Mouse (Mus musculus) adrenal gland, postnatal 14 days (tissue): ENCODE results near the gene Depdc1b. TPM values are rescaled to one million over a fixed set of nuclear protein-coding genes. Genes with fewer than 3 reads are reported as not detected.

Experiments
- DNase-seq: peaks from one replicate; pipeline ENCODE4 v3.0.0; 2021; ENCODE audit warnings: mixed read lengths
- total RNA-seq: library from RNA; stranded (reverse); gene quantifications from 2 replicates; pipeline ENCODE4 v1.2.3, GENCODE M21; 2021

Depdc1b gene
- total RNA-seq, 1 experiment from 2014 or later: 3.9 TPM

DNA sequence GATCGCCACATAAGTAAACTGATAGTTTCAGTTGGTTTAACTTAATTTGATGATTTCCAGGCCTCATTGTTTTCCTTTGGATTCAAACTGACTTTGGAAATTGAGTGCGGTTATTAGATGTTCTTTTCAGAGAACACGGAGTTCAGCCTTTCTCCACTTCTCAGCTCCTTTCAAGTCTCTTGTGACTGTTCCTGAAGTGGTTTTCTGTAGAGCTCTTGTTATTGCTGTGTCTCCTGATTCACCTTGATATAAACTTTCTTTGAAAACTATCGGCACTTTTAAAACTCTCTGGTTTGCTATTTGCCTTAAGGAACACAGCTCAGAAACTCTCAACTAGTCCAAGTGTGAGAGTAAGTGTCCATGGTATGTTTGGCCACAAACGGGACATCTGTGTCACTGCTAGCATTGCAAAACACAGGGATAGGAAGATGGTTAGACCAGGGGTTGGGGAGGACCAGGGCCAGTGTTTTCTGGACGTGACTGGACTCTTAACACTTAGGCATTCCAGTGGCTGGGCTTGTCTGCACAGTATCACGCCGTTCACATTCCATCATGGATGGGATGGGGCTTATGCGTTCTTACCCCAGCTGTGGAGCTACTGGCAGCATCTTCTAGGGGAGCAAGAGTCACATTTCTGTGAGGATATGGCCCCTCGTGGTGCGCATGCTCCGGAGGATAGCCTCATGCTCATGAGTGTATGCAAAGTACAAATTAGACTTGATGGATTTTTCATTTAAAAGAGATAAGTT lies 38.8 kb downstream of the Depdc1b start:
- no peak for DNase-seq

DNA sequence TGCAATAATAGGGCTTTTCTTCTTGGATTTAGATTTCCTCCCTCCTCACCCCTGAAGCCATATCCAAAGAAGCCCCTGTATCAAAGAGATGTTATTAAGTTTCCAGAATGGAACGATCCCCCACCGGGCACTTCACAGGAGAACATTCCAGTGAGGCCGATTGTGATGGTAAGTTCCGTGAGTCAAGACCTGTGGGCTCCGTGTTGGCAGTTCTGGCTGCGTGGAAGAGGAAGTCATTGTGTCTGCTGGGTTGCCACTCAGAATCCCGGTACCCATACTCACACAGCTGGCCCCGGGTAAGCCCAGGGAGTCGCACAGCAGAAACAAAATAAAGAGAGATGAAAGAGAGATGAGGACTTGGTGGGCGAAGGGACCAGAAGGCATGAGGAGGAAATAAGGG lies 41.2 kb downstream of the Depdc1b start:
- no peak for DNase-seq

DNA sequence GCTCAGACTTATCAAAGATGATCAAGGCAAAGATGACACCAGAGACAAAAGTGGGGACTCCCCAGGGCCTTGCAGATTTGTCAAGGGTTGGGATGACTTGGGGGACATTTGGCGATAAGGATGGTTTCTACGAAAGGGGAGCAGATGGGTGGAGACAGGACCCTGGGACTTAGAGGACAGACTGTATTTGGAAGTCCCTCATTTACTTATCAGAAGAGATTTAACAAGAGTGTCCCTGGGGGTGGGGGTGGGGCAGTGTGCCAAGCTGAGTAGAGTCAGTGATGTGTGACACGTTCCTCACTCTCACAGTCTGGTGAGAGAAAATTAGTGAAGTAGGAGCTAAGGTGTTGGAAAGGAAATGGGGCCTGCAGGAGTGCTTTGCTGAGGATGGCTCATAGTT lies 42.1 kb downstream of the Depdc1b start:
- no peak for DNase-seq

DNA sequence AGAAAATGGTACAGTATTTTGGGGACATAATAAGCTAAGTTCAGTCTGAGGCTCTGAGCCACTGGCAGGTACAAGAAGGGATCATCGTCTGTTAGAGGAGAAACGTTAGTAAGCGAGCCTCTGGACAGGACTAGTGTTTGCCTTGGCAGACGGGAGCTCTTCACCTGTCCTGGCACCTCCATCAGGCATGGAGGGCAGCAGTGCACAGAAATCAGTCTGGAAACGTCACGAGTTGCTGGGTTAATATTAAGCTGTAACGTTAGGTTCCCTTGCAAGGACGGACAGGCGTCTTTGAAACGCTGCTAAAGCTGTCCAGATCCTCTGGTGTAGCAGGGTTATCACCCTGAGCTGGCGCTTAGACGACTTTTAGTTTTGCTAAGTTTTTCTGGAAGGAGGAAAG lies 51.4 kb downstream of the Depdc1b start:
- DNase-seq: no peak

DNA sequence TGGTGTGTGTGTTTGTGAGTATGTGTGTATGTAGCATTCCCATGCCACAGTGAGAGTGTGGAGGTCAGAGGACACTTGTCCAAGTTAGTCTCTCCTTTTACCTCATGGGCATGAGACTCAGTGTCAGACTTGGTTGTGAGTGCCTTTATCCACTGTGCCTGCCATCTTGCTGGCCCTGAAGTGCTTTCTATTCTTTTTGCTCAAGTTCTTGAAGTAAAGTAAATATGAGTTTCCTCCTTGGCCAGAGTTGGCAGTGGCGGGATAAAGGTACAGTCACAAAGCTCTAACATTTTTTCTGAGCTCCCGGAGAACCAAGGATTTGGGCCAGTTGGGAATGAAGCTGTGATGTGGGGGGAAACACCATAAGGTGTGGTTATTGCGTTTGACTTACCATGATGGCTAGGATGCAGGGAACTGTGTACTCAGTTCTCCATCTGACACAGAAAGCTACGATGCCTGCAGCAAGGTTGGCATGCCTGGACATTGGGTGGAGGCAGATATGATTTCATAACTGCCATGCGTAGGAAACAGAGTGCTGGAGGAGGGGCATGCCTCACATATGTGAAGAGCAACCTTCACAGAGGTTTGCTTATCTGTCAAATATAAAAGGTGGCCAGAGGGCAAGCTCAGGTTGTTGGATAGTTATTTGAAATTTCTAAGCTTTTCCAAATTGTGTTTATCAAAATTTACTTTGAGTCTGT lies 54.3 kb downstream of the Depdc1b start:
- no peak for DNase-seq

DNA sequence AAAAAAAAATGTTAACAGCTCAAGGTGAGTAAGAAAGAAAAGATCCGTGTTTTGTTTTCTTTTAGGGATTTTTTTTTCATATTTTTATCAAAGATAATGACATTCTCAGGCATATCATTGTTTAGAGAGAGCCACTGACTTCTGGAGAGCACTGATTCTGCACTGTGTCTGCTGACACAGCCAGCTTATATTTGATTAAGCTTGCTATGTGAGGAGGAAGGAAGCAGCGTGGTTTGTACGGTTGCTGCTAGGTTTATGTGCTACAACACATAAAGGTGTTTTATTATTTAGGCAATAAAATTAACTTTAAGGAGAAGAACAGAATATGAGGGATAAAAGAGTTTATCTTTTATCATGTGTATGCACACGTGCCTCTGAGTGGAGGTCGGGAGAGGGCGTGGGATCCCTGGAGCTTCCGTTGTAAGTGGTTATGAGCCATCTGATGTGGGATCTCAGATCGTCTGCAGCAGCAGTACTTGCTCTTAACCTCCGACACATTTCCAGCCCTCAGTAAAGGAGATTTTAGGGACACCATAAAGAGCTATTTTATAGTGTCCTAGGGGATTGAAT lies 55.3 kb downstream of the Depdc1b start:
- no peak for DNase-seq

DNA sequence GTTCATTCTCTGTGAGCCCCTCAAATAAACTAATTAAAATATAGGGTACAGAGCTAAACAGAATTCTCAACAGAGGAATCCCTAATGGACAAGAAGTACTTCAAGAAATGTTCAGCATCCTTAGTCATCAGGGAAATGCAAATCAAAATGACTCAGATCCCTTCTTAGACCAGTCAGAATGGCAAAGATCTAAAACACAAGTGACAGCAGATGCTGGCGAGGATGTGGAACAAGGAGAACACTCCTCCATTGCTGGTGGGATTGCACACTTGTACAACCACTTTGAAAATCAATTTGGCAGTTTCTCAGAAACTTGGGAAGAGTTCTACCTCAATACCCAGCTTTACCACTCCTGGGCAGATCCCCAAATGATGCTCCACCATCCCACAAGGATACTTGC lies 57.1 kb downstream of the Depdc1b start:
- no peak for DNase-seq

DNA sequence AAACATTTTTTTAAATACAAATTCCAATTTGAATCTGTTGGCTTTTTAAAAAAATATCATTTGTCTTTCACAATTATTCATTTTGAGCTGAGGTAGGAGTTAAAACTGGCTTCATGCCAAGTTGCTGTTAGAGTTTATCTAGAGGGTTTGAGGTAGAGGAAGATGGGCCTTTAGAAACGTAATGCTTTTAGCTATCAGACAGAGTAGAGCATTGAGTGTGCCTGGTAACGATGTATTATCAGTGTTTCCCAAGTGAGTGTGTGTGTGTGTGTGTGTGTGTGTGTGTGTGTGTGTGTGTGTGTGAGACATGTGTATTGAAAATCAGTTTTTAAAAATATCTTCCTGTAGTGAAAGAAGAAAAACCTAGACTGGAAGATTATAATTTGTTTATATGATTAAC lies 60.5 kb downstream of the Depdc1b start:
- no peak for DNase-seq

DNA sequence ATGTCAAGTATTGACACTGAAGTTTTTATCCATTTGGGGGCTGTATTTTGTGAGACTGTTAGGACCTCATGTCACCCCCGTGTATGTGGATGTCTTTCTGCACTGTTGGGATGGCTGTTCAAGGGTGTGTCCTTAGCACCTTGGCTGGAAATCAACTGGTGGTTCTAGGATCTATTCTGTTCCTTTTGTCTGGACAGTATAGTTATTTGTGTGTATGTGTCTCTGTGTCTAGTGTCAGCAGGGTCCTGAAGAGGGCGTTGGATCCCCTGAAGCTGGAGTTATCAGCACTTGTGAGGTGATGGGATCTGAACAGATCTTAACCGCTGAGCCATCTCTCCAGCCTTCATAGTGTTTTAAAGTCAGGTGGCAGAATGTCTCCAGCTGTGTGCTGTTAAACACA lies 65.0 kb downstream of the Depdc1b start:
- no peak for DNase-seq

DNA sequence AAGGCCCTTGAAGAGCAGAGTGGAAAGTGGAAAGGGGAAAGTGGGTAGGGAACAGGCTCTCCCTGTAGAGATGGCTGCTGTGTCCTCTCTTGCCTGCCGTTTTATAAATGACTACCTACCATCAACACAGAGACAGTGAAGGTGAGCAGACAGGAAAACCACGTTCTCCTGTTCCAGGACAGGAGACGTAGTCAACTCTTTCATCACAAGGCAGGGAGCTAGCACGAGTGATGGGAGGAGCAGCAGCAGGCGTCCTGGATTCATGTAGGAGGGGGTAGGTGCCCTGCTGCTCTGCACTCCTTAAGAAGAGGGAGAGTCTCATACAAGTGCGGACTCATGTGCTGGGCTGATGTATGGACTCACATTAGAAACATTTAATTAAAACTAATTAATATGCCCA lies 66.9 kb downstream of the Depdc1b start:
- no peak for DNase-seq

DNA sequence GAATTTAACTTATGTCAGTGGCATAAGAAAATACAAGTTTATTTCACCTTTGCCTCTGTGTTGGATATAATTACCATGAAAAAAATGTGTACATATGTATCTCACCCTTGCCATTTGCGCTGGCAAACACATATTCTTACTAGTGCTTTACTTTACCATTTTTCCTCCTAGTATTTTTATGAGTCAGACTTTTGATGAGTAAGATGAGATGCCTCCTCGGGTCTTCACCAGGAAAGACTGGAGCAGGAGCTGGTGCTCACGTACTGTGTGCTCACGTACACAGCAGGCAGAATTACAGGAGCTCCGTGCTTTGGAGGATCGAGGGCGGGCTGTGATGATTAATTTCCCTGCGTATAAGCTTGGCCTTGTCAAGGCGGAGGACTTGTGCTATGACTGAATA lies 69.9 kb downstream of the Depdc1b start:
- DNase-seq: no peak

DNA sequence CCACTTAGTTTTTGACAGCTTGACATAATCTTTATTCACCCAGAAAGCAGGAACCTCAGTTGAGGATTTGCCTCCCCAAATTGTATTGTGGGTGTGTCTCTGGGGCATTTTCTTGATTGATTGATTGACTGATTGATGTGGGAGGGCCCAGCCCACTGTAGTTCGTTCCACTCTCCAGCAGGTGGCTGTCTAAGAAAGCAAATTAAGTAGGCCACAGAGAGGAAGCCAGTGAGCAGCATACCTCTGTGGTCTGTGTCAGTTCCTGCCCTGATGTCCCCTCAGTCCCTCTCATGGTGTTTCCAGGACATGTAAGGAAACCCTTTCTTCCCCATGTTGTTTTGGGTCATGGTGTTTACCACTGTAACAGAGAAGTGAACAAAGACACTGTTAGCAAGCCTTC lies 74.4 kb downstream of the Depdc1b start:
- peak; percentile 35 for DNase-seq

DNA sequence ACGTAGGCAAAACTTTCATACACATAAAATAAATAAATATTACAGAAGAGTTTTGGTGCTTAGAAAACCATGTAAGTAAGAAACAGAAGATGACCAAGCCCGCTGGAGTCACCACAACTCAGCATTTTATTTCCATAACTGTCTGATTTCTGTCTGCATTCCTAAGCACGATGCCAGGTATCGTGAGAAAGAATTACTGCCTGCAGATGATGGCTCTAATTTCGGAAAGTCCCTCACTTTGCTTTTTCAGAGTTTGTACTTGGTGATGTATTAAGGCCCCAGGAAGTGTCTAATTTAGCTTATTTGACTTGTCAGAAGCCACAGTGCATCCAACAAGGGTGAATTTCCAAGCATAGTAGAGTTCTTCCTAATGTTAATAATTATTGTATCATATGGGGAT lies 87.1 kb downstream of the Depdc1b start:
- DNase-seq: no peak

DNA sequence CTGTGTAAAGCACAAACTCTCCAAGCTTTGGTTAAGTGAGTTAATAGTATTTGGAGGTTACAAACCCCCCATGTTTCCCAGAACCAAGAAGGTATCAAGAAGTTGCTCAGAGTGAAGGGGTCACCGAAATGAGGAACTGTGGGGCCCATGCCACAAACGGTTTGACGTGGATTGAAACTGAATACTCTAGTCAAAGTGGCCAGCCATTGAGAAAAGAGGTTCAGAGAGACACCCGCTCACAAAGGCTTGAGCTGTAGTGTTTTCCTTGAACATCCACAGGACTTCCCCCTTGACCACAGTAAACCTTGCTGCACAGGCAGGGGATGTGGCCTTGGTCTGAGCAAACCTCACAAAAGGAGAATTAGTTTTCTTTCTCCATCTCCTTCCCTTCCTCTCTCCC lies 88.2 kb downstream of the Depdc1b start:
- no peak for DNase-seq

DNA sequence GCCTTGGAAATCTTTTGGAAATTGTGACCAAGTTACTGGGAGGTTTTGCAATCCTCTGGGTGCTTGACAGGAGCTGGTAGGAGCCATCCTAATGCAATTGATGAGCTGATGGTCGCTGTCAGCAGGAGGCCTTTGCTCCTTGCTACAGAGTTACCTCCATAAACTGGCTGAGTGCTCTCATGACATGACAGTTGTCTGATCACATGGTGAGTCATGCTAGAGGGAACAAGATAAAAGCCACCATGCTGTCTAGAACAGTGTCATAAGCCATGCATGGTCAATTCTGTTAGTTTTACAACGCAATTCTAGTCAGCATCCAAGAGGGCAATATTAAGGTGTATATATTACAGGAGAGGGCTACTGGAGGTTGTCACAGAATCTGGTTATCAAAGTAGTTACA lies 99.3 kb downstream of the Depdc1b start:
- DNase-seq: no peak

DNA sequence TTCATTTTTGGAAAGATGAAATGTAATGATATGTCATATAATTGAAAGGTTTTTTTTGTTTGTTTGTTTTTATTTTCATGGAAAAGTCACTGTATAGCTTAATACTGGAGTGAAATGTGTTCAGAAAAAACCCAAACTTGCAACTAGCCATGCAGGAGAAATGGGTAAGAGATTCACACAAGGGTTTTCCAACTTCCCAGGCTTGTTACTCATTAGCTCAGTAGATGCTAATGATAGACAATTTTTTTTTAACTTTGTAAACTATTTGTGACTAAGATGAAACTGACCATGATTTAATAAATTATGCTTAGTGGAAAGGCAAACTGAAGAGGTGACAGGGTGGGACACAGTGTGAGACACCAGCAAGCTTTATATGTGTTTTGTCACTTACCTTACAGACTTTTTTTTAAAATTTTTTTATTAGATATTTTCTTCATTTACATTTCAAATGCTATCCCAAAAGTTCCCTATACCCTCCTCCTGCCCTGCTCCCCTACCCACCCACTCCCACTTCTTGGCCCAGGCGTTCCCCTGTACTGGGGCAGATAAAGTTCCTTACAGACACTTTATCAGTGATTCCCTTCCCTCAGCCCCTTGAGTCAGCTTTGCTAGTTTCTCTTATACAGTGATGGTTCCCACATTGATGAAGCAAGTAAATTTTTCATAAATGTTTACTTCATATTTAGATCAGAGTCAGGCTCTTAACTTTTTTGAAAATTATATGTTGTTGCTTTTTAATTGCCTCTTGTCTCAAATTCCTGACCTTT lies 102.8 kb downstream of the Depdc1b start:
- no peak for DNase-seq

DNA sequence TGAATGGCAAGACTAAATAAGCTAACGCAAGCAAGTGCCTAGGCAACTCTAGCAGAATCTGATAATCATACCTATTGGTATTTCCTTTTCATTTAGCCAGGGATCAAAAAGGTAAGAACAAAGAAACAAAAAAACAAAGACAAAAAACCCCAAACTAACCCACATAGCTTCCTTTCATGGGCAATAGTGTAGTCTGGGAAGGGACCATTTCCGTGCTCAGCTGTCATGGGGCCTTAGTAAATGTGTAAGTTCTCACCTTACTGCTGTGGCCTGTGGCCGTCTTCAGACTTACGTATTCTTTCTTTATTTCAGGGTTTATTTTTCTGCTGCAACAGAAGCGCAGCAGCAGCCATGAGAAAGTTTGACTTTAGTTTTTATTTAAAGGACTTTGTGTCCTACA lies 110.2 kb downstream of the Depdc1b start:
- no peak for DNase-seq

DNA sequence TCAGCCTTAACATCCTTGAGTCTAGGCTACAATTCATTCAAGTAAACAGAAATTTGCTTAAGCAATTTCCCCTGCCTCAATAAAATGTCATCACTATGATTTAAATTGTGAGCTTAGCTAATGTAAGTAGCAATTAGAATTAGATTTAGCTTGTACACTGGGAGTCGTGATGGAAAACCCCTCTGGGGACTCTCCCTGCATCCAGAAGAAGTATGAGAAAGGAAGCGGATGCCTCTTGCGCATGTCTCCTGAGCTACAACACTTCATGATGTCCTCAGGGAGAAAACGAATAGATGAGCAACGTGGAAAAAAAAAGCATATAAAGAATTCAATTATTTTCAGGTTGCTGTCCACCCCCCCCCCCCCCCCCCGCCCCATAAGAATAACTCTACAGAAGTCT lies 112.7 kb downstream of the Depdc1b start:
- DNase-seq: no peak

DNA sequence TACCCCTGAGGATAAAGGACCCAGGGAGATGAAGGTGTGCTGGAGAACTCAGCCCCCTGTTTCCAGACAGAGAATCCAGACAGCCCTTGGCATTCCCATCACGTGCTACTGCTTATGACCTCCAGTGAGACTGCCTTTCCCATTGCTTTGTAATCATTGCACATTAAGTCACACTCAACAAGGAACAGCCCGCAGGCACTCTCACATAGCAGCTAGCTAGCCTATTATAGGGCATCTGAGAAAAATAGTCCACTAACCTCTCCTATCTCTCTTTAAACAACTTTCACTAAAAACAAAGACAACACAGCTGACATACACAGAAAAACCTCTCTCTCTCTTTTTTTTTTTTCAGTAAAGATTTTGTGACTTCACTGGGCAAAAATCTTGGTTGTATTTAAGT lies 113.5 kb downstream of the Depdc1b start:
- DNase-seq: no peak

DNA sequence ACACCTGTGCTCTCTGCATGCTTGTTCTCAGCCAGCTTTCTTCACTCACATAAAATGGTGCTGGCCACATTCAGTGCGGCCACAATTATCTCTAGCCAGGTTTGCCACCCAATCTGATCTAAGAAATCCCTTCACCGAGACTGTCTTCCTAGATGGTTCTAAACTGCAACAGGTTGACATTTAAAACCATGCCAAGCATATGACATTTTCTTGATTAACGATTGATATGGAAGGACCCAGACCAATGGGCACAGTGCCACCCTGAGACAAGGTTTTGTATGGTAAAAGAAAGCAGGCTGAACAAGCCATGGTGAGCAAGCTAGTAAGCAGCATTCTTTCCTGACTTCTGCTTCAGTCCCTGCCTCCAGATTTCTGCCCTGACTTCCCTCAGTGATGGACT lies 115.6 kb downstream of the Depdc1b start:
- DNase-seq: peak; percentile 34

DNA sequence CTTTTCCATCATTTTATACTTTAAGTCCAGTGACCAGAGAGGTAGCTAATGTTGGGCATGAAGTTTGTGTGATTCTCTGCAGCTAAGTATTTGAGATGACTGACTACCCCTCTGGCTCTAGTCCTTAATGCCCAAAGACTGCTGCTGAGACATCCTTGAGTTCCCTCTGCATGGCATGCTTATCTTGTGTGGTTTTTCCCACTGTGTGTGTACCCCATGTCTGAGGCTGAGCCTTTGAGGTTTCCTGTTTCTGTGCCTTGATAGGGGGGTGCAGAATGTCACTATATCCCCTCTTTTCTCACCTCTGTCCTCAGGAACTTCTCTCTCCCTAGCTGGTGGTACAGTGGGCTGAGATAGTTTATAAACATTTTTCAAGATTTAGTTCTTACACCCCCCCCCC lies 119.6 kb downstream of the Depdc1b start:
- no peak for DNase-seq

DNA sequence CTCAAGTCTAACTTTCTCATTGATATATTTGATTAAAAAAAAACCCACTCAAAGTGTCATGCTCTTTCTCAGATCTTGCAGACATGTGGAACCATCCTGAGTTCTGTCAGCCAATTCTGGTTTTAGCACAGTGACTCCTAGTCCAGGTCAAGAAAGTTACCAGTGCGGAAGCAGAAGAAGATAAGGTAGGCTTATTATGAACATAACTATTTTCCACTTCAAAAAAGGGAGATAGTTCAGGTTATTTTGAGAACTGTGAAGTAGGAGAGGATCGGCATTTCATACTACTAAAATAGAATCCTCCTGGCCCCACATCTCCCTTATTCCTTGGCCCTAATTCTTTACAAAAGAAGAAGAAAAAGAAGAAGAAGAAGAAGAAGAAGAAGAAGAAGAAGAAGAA lies 121.3 kb downstream of the Depdc1b start:
- DNase-seq: no peak

DNA sequence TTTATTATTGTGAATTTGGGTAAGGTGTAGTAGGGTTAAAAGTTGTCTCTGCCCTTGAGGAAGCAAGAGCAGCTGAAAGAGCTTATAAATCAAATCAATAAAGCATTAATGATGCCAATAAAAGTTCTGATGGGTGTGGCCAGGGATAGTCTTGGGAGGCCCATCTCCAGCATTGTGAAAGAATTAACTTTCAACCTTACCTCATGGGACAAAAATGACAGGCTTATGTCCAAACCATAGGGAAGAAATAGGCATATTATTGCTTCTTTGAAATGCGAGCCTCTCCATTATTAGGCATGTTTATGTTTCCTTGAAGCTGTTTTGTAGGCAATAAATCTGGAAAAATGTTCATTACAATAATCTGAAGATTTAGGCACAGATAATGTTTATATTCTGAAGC lies 122.9 kb downstream of the Depdc1b start:
- DNase-seq: no peak
